Mouse (Mus musculus) ES-Bruce4 (cell line): ENCODE results near the gene Tlcd2. TPM values are rescaled to one million over a fixed set of nuclear protein-coding genes. Genes with fewer than 3 reads are reported as not detected.

ENCODE experiments used
- H3K27ac ChIP-seq: 2 replicates; pipeline ENCODE4 v1.5.1; 2012; ENCODE audit warnings: low read length, inconsistent platforms; ENCODE audit not compliant: insufficient read depth
- H3K27me3 ChIP-seq: 2 replicates; pipeline ENCODE4 v1.6.1; 2012; ENCODE audit warnings: mild to moderate bottlenecking, low read length, inconsistent platforms; ENCODE audit not compliant: control insufficient read depth, poor library complexity, insufficient read depth, severe bottlenecking
- H3K36me3 ChIP-seq: 2 replicates; pipeline ENCODE4 v1.6.1; 2012; ENCODE audit warnings: inconsistent platforms, mild to moderate bottlenecking, low read length, moderate library complexity; ENCODE audit not compliant: control insufficient read depth, poor library complexity, insufficient read depth, severe bottlenecking
- H3K4me1 ChIP-seq: one replicate; pipeline ENCODE4 v1.8.1; 2011; ENCODE audit warnings: low read length; ENCODE audit not compliant: control insufficient read depth, insufficient read depth
- H3K4me3 ChIP-seq: 2 replicates; pipeline ENCODE4 v1.5.1; 2011; ENCODE audit warnings: low read depth, mild to moderate bottlenecking, low read length
- H3K9ac ChIP-seq: 2 replicates; pipeline ENCODE4 v1.6.1; 2012; ENCODE audit warnings: low read depth, mild to moderate bottlenecking, inconsistent platforms; ENCODE audit not compliant: poor library complexity, severe bottlenecking
- H3K9me3 ChIP-seq: replicated peaks from 2 replicates; pipeline ENCODE4 v1.6.1; 2012; ENCODE audit warnings: mild to moderate bottlenecking, low read length, inconsistent platforms; ENCODE audit not compliant: control insufficient read depth, poor library complexity, insufficient read depth, severe bottlenecking
- CTCF ChIP-seq: IDR thresholded peaks from one replicate; pipeline ENCODE4 v1.8.1; 2011; ENCODE audit warnings: low read depth, low read length
- EP300 ChIP-seq: IDR thresholded peaks from 2 replicates; pipeline ENCODE4 v1.6.1; 2011; ENCODE audit warnings: low read depth, low read length; ENCODE audit not compliant: insufficient read depth
- POLR2A ChIP-seq: IDR thresholded peaks from one replicate; pipeline ENCODE4 v1.8.1; 2011; ENCODE audit warnings: low read length; ENCODE audit not compliant: insufficient read depth
- polyA plus RNA-seq: library from polyadenylated mRNA; stranded (reverse); fragments of >200 nt; gene quantifications from 2 replicates; pipeline ENCODE4 v1.2.4, GENCODE M21; 2011; ENCODE audit warnings: low read depth; ENCODE audit not compliant: missing spikeins, insufficient read depth, insufficient read length

The Tlcd2 gene
- polyA plus RNA-seq, 1 experiment: 6.8 TPM

- Histone ChIP-seq H3K9ac (no peak overlapping the region), H3K4me3 (no peak overlapping the region), H3K36me3 (no peaks in the 10 kb centered on the region), H3K4me1 (no peaks in the 10 kb centered on the region), H3K27me3 (no peaks in the 10 kb centered on the region), H3K9me3 (no peaks in the 10 kb centered on the region), H3K27ac (no peak overlapping the region)
- TF ChIP-seq CTCF (no peak), EP300 (no peak), POLR2A (no peak)
Measured at GRCm38 (mm10) chr11:75431307-75431706, 30.2 kb upstream of the Tlcd2 start.

GRCm38 (mm10) chr11:75434138-75434537 is 27.4 kb upstream of the Tlcd2 start:
- no peaks in the 10 kb centered on the region for H3K27me3 ChIP-seq
- no peak overlapping the region for H3K4me3 ChIP-seq
- H3K4me1 ChIP-seq: no peaks in the 10 kb centered on the region
- H3K27ac ChIP-seq: no peak overlapping the region
- no peaks in the 10 kb centered on the region for H3K36me3 ChIP-seq
- no peaks in the 10 kb centered on the region for H3K9me3 ChIP-seq
- TF ChIP-seq CTCF: peak; percentile 47
- TF ChIP-seq EP300: no peak
- H3K9ac ChIP-seq: no peak overlapping the region

DNA sequence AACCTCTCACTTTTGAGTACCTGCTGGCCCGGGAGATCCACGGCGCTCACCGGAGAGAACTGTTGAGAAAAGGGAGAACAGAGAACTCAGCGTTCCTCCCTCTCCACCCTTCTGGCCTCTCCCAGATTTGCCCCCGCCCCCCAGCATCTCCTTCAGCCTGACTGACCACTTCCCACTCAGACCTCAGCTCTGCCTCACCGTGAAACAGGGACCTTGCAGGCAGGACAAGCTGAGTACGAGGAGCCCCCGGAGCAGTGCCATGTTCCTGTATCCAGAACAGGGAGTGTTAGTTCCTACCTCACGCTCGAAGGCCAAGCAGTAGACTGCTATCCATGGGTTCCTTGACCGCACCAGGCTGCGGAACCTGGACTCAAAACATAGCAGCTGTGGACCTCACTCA is 23.3 kb upstream of the Tlcd2 start:
- H3K27me3 ChIP-seq: no peaks in the 10 kb centered on the region
- no peak overlapping the region for H3K4me3 ChIP-seq
- H3K4me1 ChIP-seq: no peaks in the 10 kb centered on the region

GRCm38 (mm10) chr11:75438804-75439203 is 22.7 kb upstream of the Tlcd2 start:
- H3K36me3 ChIP-seq: no peaks in the 10 kb centered on the region
- H3K9ac ChIP-seq: no peak overlapping the region
- H3K27me3 ChIP-seq: no peaks in the 10 kb centered on the region
- TF ChIP-seq CTCF (no peak), POLR2A (no peak), EP300 (no peak)
- no peak overlapping the region for H3K4me3 ChIP-seq
- no peaks in the 10 kb centered on the region for H3K9me3 ChIP-seq
- no peak overlapping the region for H3K27ac ChIP-seq
- H3K4me1 ChIP-seq: peaks cover 1% of the 10 kb centered on the region

More for the DNA sequence above, 23.3 kb upstream of the Tlcd2 start:
- no peak overlapping the region for H3K9ac ChIP-seq
- no peaks in the 10 kb centered on the region for H3K36me3 ChIP-seq
- H3K9me3 ChIP-seq: no peaks in the 10 kb centered on the region
- no peak for TF ChIP-seq POLR2A
- TF ChIP-seq EP300: no peak
- no peak for TF ChIP-seq CTCF
- no peak overlapping the region for H3K27ac ChIP-seq

GRCm38 (mm10) chr11:75439363-75439762 is 22.2 kb upstream of the Tlcd2 start, which contains the start of gene Serpinf2:
Gene Serpinf2, minus strand, starts transcription at chr11:75439591.
- Histone ChIP-seq H3K27me3 (no peaks in the 10 kb centered on the region), H3K27ac (no peak within 1 kb of the TSS), H3K4me1 (peaks cover 2% of the 10 kb centered on the region), H3K36me3 (no peaks in the 10 kb centered on the region), H3K9ac (no peak within 1 kb of the TSS), H3K9me3 (no peaks in the 10 kb centered on the region), H3K4me3 (no peak within 1 kb of the TSS)
- no peak for TF ChIP-seq EP300
- no peak for TF ChIP-seq CTCF
- TF ChIP-seq POLR2A: no peak

DNA sequence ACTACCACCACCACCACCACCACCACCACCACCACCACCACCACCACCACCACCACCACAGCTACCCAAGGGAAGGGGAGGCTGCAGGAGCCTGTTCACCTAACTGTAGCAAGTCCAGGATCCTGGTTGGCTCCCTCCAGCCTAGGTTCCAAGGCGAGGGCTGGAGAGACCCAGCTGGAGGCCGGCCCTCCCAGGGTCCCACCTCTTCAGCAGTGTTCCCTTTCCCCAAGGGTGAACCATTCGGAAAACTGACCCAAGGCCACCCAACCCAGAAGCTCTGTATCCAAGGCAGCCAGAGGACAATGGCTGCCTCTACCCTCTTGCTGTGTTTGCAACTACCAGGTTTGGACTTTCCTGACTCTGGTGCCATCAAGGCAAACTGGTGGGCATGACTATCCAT is 21.6 kb upstream of the Tlcd2 start:
- no peak overlapping the region for H3K27ac ChIP-seq
- H3K9me3 ChIP-seq: no peaks in the 10 kb centered on the region
- H3K4me3 ChIP-seq: no peak overlapping the region
- H3K9ac ChIP-seq: no peak overlapping the region
- peaks cover 2% of the 10 kb centered on the region for H3K4me1 ChIP-seq
- no peak for TF ChIP-seq EP300
- no peak for TF ChIP-seq POLR2A
- TF ChIP-seq CTCF: no peak
- no peaks in the 10 kb centered on the region for H3K27me3 ChIP-seq
- no peaks in the 10 kb centered on the region for H3K36me3 ChIP-seq
